Mouse (Mus musculus) olfactory bulb, adult 2 months (tissue): Measurements from ENCODE around the gene Dnajb2. TPM values are rescaled to one million over a fixed set of nuclear protein-coding genes. Genes with fewer than 3 reads are reported as not detected.
"Not testable (repeated sequence)": the region's sequence is repeated elsewhere in the genome, so short reads cannot be mapped to it uniquely, and the experiment has no call there.

Source experiments
- H3K27ac ChIP-seq: fragments of 200-500 bp; 2 replicates; pipeline ENCODE4 v1.5.1; 2012; ENCODE audit warnings: low read depth, low read length; ENCODE audit not compliant: insufficient read depth
- H3K4me1 ChIP-seq: fragments of 200-500 bp; 2 replicates; pipeline ENCODE4 v1.6.1; 2012; ENCODE audit warnings: low read length; ENCODE audit not compliant: control insufficient read depth, insufficient read depth
- H3K4me3 ChIP-seq: fragments of 200-500 bp; 2 replicates; pipeline ENCODE4 v1.5.1; 2012; ENCODE audit warnings: mild to moderate bottlenecking, low read depth, low read length, moderate library complexity; ENCODE audit not compliant: insufficient read depth
- CTCF ChIP-seq: fragments of 200-500 bp; IDR thresholded peaks from 2 replicates; pipeline ENCODE4 v1.5.1; 2012; ENCODE audit warnings: low read depth, mild to moderate bottlenecking, low read length, moderate library complexity; ENCODE audit not compliant: insufficient read depth
- POLR2A ChIP-seq: fragments of 200-500 bp; IDR thresholded peaks from 2 replicates; pipeline ENCODE4 v1.6.1; 2012; ENCODE audit warnings: mild to moderate bottlenecking, low read depth, low read length, moderate library complexity; ENCODE audit not compliant: insufficient read depth
- WGBS: fragments of 180-500 bp; shearing (Covaris S2); methylation state at CpG from one replicate; pipeline ENCODE4 v1.1.7; 2018; 5-methylcytosine and 5-hydroxymethylcytosine counted together
- polyA plus RNA-seq: library from polyadenylated mRNA; stranded (reverse); fragments of >200 nt; gene quantifications from 2 replicates; pipeline ENCODE4 v1.2.4, GENCODE M21; 2012; ENCODE audit warnings: low replicate concordance; ENCODE audit not compliant: missing spikeins, insufficient read depth, insufficient read length

Dnajb2 gene
- polyA plus RNA-seq, 1 experiment = not detected

GRCm38 (mm10) chr1:75227653-75228052 is 8.6 kb upstream of the Dnajb2 start:
- TF ChIP-seq CTCF (no peak), POLR2A (no peak)
- H3K4me1 ChIP-seq = peaks cover 4% of the 10 kb centered on the region; the same call in 1 of the 2 replicates
- H3K4me3 ChIP-seq = no peak overlapping the region
- WGBS = 51% methylated on average over 1 of the region's 1 CpGs
- no peak overlapping the region for H3K27ac ChIP-seq

- H3K4me3 ChIP-seq = no peak overlapping the region
- H3K4me1 ChIP-seq = peaks cover 4% of the 10 kb centered on the region; the same call in 1 of the 2 replicates
- WGBS = 66% methylated on average over 4 of the region's 4 CpGs
- TF ChIP-seq CTCF (no peak), POLR2A (no peak)
- H3K27ac ChIP-seq = no peak overlapping the region
These were observed 7.0 kb upstream of the Dnajb2 start for GRCm38 (mm10) chr1:75229158-75229557.

- no peak overlapping the region for H3K4me3 ChIP-seq
- WGBS = 68% methylated on average over 7 of the region's 7 CpGs
- TF ChIP-seq POLR2A = no peak
- TF ChIP-seq CTCF = no peak
- peaks cover 4% of the 10 kb centered on the region for H3K4me1 ChIP-seq
- no peak overlapping the region for H3K27ac ChIP-seq
These were observed 5.7 kb upstream of the Dnajb2 start for GRCm38 (mm10) chr1:75230335-75230994.

GRCm38 (mm10) chr1:75231224-75231623 is 5.0 kb upstream of the Dnajb2 start:
- WGBS = 88% methylated on average over 4 of the region's 4 CpGs
- peaks cover 6% of the 10 kb centered on the region for H3K4me1 ChIP-seq
- H3K27ac ChIP-seq = no peak overlapping the region
- no peak for TF ChIP-seq POLR2A
- no peak for TF ChIP-seq CTCF
- no peak overlapping the region for H3K4me3 ChIP-seq

GRCm38 (mm10) chr1:75231664-75232152 is 4.5 kb upstream of the Dnajb2 start, which contains the start of gene A630095N17Rik:
A630095N17Rik (minus strand) TSS chr1:75232102.
- 77% methylated on average over 5 of the region's 5 CpGs for whole genome bisulfite sequencing
- no peak for TF ChIP-seq POLR2A
- TF ChIP-seq CTCF = no peak
- no peak within 1 kb of the TSS for H3K4me3 ChIP-seq
- H3K4me1 ChIP-seq = peaks cover 6% of the 10 kb centered on the region
- no peak within 1 kb of the TSS for H3K27ac ChIP-seq

- 76% methylated on average over 4 of the region's 4 CpGs for WGBS
- H3K4me3 ChIP-seq = not testable (repeated sequence)
These were observed 3.7 kb upstream of the Dnajb2 start for GRCm38 (mm10) chr1:75232489-75232888.

GRCm38 (mm10) chr1:75234606-75235005 is 1.6 kb upstream of the Dnajb2 start:
- Histone ChIP-seq H3K4me3 (no peak overlapping the region), H3K4me1 (peaks cover 9% of the 10 kb centered on the region), H3K27ac (peak overlapping the region; percentile 36; the same call in 1 of the 2 replicates)
- TF ChIP-seq CTCF = peak; percentile 45; the same call in 1 of the 2 replicates
- TF ChIP-seq POLR2A = no peak
- 4% methylated on average over 8 of the region's 8 CpGs for WGBS

More at GRCm38 (mm10) chr1:75232489-75232888, 3.7 kb upstream of the Dnajb2 start:
- not testable (repeated sequence) for H3K27ac ChIP-seq, H3K4me1 ChIP-seq

GRCm38 (mm10) chr1:75239591-75239990 is 3.4 kb downstream of the Dnajb2 start:
- TF ChIP-seq CTCF = no peak
- TF ChIP-seq POLR2A = no peak
- Histone ChIP-seq H3K4me3 (no peak overlapping the region), H3K27ac (no peak overlapping the region), H3K4me1 (peaks cover 18% of the 10 kb centered on the region)
- 81% methylated on average over 10 of the region's 10 CpGs for WGBS

- TF ChIP-seq POLR2A (no peak), CTCF (no peak)
- 92% methylated on average over 14 of the region's 14 CpGs for WGBS
- H3K4me3 ChIP-seq = no peak overlapping the region
- H3K4me1 ChIP-seq = peaks cover 30% of the 10 kb centered on the region
- H3K27ac ChIP-seq = no peak overlapping the region
These were observed 7.2 kb downstream of the Dnajb2 start for GRCm38 (mm10) chr1:75243411-75243810.
